Mouse (Mus musculus): ENCODE results near the gene Gpx4.
"Not testable (repeated sequence)": the region's sequence is repeated elsewhere in the genome, so short reads cannot be mapped to it uniquely, and the experiment has no call there.

Gene Gpx4

GRCm38 (mm10) chr10:80050885-80051617 is 4.1 kb downstream of the Gpx4 start:
- H3K27me3 ChIP-seq (ENCODE audit: control insufficient read depth, insufficient read depth, low read length, poor library complexity, severe bottlenecking): no peaks in the 10 kb centered on the region
- no peaks in the 10 kb centered on the region; the same call in 1 of the 2 replicates for H3K36me3 ChIP-seq (ENCODE audit: control insufficient read depth, insufficient read depth, low read length, poor library complexity, severe bottlenecking)
- no peak for DNase-seq (ENCODE audit: low read depth, low spot score)

DNA sequence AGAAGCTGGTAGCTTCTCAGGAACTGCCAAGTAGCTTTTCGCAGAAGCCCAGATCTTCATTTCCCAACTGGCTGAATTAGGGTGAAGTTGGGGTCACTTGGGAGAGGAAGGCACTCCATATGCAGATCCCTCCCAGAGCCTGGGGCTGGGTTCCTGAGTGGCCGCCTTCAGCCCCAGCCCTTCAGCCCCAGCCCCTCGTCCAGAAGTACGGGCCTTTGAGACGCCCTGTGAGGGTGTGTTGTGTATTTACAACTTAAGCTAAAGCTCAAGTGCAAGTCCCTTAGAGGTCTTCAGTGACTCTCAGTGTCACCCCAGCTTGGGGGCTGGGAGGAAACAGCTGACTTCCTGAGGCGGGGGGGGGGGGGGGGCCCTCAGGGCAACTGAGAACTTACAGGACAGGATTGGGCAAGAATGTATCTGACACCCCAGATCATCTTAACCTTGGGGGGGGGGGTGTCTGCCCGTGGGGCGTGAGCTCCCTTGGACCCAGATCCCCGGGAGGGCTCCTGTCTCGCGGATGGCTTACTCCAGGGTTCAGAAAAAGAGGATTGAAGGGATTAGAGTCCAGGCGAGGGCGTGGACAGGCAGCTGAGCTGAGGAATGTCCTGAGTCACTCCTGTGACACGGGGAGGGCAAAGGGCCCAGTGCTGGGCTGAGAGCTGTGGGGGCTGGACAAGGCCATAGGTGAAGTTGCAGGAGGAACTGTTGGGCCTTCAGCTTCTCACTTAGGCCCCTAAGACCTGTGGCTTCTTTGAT is 4.8 kb downstream of the Gpx4 start:
- peak; percentile 44 for DNase-seq (ENCODE audit: low read depth, low spot score)
- no peaks in the 10 kb centered on the region; the same call in 1 of the 2 replicates for H3K36me3 ChIP-seq (ENCODE audit: control insufficient read depth, insufficient read depth, low read length, poor library complexity, severe bottlenecking)

GRCm38 (mm10) chr10:80052374-80052764 is 5.4 kb downstream of the Gpx4 start:
- no peak for DNase-seq (ENCODE audit: low read depth, low spot score)
- Histone ChIP-seq H3K36me3 (ENCODE audit: control insufficient read depth, insufficient read depth, low read length, poor library complexity, severe bottlenecking) (peaks cover 3% of the 10 kb centered on the region; the same call in 1 of the 2 replicates), H3K27me3 (ENCODE audit: control insufficient read depth, insufficient read depth, low read length, poor library complexity, severe bottlenecking) (no peaks in the 10 kb centered on the region)

More for the DNA sequence above, 4.8 kb downstream of the Gpx4 start:
- H3K27me3 ChIP-seq (ENCODE audit: control insufficient read depth, insufficient read depth, low read length, poor library complexity, severe bottlenecking): no peaks in the 10 kb centered on the region

GRCm38 (mm10) chr10:80053259-80053780 is 6.4 kb downstream of the Gpx4 start:
- Histone ChIP-seq H3K27me3 (ENCODE audit: control insufficient read depth, insufficient read depth, low read length, poor library complexity, severe bottlenecking) (no peaks in the 10 kb centered on the region), H3K36me3 (ENCODE audit: control insufficient read depth, insufficient read depth, low read length, poor library complexity, severe bottlenecking) (peaks cover 5% of the 10 kb centered on the region; the same call in 1 of the 2 replicates)
- peak; percentile 100 for DNase-seq (ENCODE audit: low read depth, low spot score)

- DNase-seq (ENCODE audit: low read depth, low spot score): peak; percentile 50
- Histone ChIP-seq H3K36me3 (ENCODE audit: control insufficient read depth, insufficient read depth, low read length, poor library complexity, severe bottlenecking) (peaks cover 7% of the 10 kb centered on the region; the same call in 1 of the 2 replicates), H3K27me3 (ENCODE audit: control insufficient read depth, insufficient read depth, low read length, poor library complexity, severe bottlenecking) (no peaks in the 10 kb centered on the region)
Measured at GRCm38 (mm10) chr10:80053831-80054815, 7.2 kb downstream of the Gpx4 start.

DNA sequence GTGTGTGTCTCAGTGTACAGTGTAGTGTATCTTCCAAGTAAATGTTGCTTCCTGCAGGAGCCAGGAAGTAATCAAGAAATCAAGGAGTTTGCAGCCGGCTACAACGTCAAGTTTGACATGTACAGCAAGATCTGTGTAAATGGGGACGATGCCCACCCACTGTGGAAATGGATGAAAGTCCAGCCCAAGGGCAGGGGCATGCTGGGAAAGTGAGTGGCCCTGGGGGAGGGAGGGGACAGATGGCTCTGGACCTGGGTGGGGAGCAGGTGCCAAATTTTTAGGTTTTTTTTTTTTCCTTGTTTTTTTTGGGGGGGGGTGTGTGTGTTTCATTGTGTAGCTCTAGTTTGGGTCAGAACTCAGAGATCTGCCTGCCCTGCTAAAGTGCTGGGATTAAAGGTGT is 7.9 kb downstream of the Gpx4 start:
- not testable (repeated sequence) for H3K27me3 ChIP-seq (ENCODE audit: control insufficient read depth, insufficient read depth, low read length, poor library complexity, severe bottlenecking); DNase-seq (ENCODE audit: low read depth, low spot score)
- H3K36me3 ChIP-seq (ENCODE audit: control insufficient read depth, insufficient read depth, low read length, poor library complexity, severe bottlenecking): peaks cover 14% of the 10 kb centered on the region

GRCm38 (mm10) chr10:80055364-80055763 is 8.4 kb downstream of the Gpx4 start:
- Histone ChIP-seq H3K36me3 (ENCODE audit: control insufficient read depth, insufficient read depth, low read length, poor library complexity, severe bottlenecking) (peaks cover 14% of the 10 kb centered on the region), H3K27me3 (ENCODE audit: control insufficient read depth, insufficient read depth, low read length, poor library complexity, severe bottlenecking) (no peaks in the 10 kb centered on the region)
- no peak for DNase-seq (ENCODE audit: low read depth, low spot score)

- Histone ChIP-seq H3K27me3 (ENCODE audit: control insufficient read depth, insufficient read depth, low read length, poor library complexity, severe bottlenecking) (no peaks in the 10 kb centered on the region), H3K36me3 (ENCODE audit: control insufficient read depth, insufficient read depth, low read length, poor library complexity, severe bottlenecking) (peaks cover 14% of the 10 kb centered on the region)
- no peak for DNase-seq (ENCODE audit: low read depth, low spot score)
Measured at GRCm38 (mm10) chr10:80055891-80056290, 8.9 kb downstream of the Gpx4 start.

DNA sequence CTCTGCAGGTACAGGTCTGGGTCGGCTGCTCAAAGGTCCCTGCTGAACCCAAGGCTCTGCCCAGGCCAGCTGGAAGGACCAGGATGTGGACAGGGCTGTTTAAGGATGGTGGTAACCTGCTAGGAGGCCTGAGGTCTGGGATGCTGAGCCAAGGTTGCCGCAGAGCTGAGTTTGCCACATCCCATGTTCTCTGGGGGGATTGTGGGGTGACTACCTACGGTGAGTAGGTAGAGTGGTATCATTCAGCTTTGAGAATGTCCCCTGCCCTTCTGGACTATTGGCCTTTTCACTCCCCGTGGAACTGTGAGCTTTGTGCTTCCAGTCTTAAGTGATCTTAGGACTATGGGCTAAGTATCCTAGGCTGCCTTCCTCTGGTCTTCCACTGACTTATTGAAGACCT is 9.5 kb downstream of the Gpx4 start:
- Histone ChIP-seq H3K27me3 (ENCODE audit: control insufficient read depth, insufficient read depth, low read length, poor library complexity, severe bottlenecking) (no peaks in the 10 kb centered on the region), H3K36me3 (ENCODE audit: control insufficient read depth, insufficient read depth, low read length, poor library complexity, severe bottlenecking) (peaks cover 18% of the 10 kb centered on the region)
- DNase-seq (ENCODE audit: low read depth, low spot score): no peak

- Histone ChIP-seq H3K27me3 (ENCODE audit: control insufficient read depth, insufficient read depth, low read length, poor library complexity, severe bottlenecking) (no peaks in the 10 kb centered on the region), H3K36me3 (ENCODE audit: control insufficient read depth, insufficient read depth, low read length, poor library complexity, severe bottlenecking) (peaks cover 19% of the 10 kb centered on the region)
- no peak for DNase-seq (ENCODE audit: low read depth, low spot score)
Measured at GRCm38 (mm10) chr10:80056976-80057682, 10.2 kb downstream of the Gpx4 start.

DNA sequence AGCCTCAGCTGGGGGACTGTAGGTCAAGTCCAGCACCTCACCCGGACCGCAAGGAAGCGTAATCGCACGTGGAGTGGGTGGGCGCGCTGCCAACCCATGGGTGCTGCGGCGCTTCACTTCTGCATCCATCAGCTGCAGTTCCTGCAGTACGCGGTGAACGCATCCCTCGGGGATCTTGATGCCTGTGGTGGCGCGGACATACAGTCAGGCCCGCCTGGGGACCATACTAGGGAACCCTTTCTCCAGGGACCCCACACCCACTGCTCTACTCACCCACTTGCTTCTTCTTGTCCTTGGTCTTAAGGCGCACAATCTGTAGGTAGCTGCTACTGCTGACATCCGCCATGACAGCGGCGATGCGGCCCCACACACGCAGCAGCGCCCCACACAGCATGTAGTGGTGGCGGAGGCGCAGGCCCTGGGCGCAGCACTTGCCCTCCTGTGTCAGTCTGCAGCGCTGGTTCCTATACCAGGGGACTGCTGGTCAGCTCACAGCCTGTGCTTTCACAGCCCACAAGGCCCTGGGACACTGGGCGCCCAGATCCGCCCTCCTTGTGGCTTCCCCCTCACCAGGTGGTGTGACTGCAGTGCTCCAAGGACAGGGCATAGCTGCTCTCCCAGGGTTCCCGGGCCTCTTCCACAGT is 10.8 kb downstream of the Gpx4 start:
- DNase-seq (ENCODE audit: low read depth, low spot score): no peak
- Histone ChIP-seq H3K36me3 (ENCODE audit: control insufficient read depth, insufficient read depth, low read length, poor library complexity, severe bottlenecking) (peaks cover 26% of the 10 kb centered on the region), H3K27me3 (ENCODE audit: control insufficient read depth, insufficient read depth, low read length, poor library complexity, severe bottlenecking) (no peaks in the 10 kb centered on the region)

- Histone ChIP-seq H3K27me3 (ENCODE audit: control insufficient read depth, insufficient read depth, low read length, poor library complexity, severe bottlenecking) (no peaks in the 10 kb centered on the region), H3K36me3 (ENCODE audit: control insufficient read depth, insufficient read depth, low read length, poor library complexity, severe bottlenecking) (peaks cover 33% of the 10 kb centered on the region)
- no peak for DNase-seq (ENCODE audit: low read depth, low spot score)
Measured at GRCm38 (mm10) chr10:80063104-80063503, 16.1 kb downstream of the Gpx4 start.

DNA sequence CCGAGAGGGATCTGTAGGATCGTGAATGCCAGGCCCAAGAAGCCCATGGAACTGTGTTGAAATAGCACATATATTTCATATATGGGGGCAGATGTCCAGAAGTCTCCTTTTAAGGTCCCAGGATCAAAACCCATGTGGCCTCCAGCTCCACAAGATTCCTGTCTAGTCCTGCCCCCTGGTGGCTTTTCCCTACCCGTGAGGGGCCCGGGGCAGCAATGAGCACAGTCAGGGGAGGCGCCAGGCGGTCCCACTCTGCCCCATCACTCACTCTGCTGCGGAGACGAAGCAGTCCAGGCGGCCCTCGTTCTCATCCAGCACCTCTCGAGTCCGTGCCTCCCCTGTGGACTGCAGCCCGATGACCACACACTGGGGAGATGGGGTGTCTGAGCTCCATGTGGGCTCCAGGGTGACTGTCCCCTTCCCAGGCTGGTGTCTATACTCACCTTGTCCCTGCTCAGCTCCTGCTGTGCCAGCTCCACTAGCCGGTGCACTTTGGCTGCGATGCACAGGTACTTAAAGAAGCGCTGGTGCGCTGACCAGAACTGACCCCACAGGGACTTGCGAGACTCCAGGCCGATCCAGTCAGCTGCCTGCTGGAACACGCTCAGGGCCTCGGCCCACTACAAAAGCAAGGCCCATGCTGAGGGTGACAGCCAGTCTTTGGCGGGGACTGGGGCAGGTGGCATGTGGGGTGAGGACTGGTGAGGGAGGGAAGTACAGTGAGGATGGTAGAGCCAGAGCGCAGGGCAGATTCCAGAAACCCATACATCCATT is 17.1 kb downstream of the Gpx4 start:
- Histone ChIP-seq H3K36me3 (ENCODE audit: control insufficient read depth, insufficient read depth, low read length, poor library complexity, severe bottlenecking) (peaks cover 31% of the 10 kb centered on the region), H3K27me3 (ENCODE audit: control insufficient read depth, insufficient read depth, low read length, poor library complexity, severe bottlenecking) (no peaks in the 10 kb centered on the region)
- DNase-seq (ENCODE audit: low read depth, low spot score): no peak

Measured in splenic B cell, adult 2 months (primary cell).